Mouse (Mus musculus): ENCODE results near the gene Rpl7l1.
"Not testable (repeated sequence)": the region's sequence is repeated elsewhere in the genome, so short reads cannot be mapped to it uniquely, and the experiment has no call there.

The Rpl7l1 gene

GRCm38 (mm10) chr17:46782341-46783221 lies at the start of gene Rpl7l1:
Rpl7l1 (minus strand) TSS chr17:46782672.
- peak; percentile 90 to 94 for DNase-seq

- peak; percentile 49 to 56 for DNase-seq
These were observed 47.5 kb upstream of the Rpl7l1 start for GRCm38 (mm10) chr17:46829856-46830535.

GRCm38 (mm10) chr17:46828935-46829334 lies 46.5 kb upstream of the Rpl7l1 start:
- no peak for DNase-seq

- no peak for DNase-seq
These were observed 40.6 kb upstream of the Rpl7l1 start for GRCm38 (mm10) chr17:46823091-46823490.

GRCm38 (mm10) chr17:46820628-46821027 lies 38.2 kb upstream of the Rpl7l1 start:
- no peak for DNase-seq

GRCm38 (mm10) chr17:46817734-46818158 lies 35.3 kb upstream of the Rpl7l1 start:
- no peak for DNase-seq

GRCm38 (mm10) chr17:46816306-46816705 lies 33.8 kb upstream of the Rpl7l1 start:
- DNase-seq = no peak

- DNase-seq = no peak
These were observed 32.0 kb upstream of the Rpl7l1 start for GRCm38 (mm10) chr17:46814497-46814896.

- DNase-seq = no peak
These were observed 31.2 kb upstream of the Rpl7l1 start for GRCm38 (mm10) chr17:46813637-46814036.

GRCm38 (mm10) chr17:46812442-46812841 lies 30.0 kb upstream of the Rpl7l1 start:
- DNase-seq = no peak

- no peak for DNase-seq
These were observed 28.2 kb upstream of the Rpl7l1 start for GRCm38 (mm10) chr17:46810672-46811071.

GRCm38 (mm10) chr17:46809131-46809830 lies 26.8 kb upstream of the Rpl7l1 start:
- DNase-seq = no peak

GRCm38 (mm10) chr17:46808376-46808775 lies 25.9 kb upstream of the Rpl7l1 start:
- DNase-seq = no peak

- no peak for DNase-seq
These were observed 19.3 kb upstream of the Rpl7l1 start for GRCm38 (mm10) chr17:46801761-46802160.

GRCm38 (mm10) chr17:46799680-46800079 lies 17.2 kb upstream of the Rpl7l1 start:
- DNase-seq = no peak

- no peak for DNase-seq
These were observed 14.9 kb upstream of the Rpl7l1 start for GRCm38 (mm10) chr17:46797386-46797785.

GRCm38 (mm10) chr17:46796743-46797142 lies 14.3 kb upstream of the Rpl7l1 start:
- no peak for DNase-seq

- no peak for DNase-seq
These were observed 10.5 kb upstream of the Rpl7l1 start for GRCm38 (mm10) chr17:46792963-46793362.

- not testable (repeated sequence) for DNase-seq
These were observed 5.5 kb upstream of the Rpl7l1 start for GRCm38 (mm10) chr17:46787974-46788373.

GRCm38 (mm10) chr17:46786952-46787351 lies 4.5 kb upstream of the Rpl7l1 start:
- no peak for DNase-seq

- no peak for DNase-seq
These were observed 722 bp upstream of the Rpl7l1 start for GRCm38 (mm10) chr17:46783222-46783565.

GRCm38 (mm10) chr17:46781876-46782275 lies 596 bp downstream of the Rpl7l1 start:
- peak in 1 of 2 experiments; percentile 22 for DNase-seq

- no peak for DNase-seq
These were observed 6.4 kb downstream of the Rpl7l1 start for GRCm38 (mm10) chr17:46776087-46776486.
